Mouse (Mus musculus) cerebellum, postnatal 10 days (tissue): ENCODE results near the gene Myg1.
"Not testable (repeated sequence)": the region's sequence is repeated elsewhere in the genome, so short reads cannot be mapped to it uniquely, and the experiment has no call there.

ENCODE experiments used
- DNase-seq, 2 experiments: peaks; one replicate each; pipeline ENCODE4 v3.0.0; 2021; ENCODE audit warnings: mixed read lengths in 2 of 2

Gene Myg1

DNA sequence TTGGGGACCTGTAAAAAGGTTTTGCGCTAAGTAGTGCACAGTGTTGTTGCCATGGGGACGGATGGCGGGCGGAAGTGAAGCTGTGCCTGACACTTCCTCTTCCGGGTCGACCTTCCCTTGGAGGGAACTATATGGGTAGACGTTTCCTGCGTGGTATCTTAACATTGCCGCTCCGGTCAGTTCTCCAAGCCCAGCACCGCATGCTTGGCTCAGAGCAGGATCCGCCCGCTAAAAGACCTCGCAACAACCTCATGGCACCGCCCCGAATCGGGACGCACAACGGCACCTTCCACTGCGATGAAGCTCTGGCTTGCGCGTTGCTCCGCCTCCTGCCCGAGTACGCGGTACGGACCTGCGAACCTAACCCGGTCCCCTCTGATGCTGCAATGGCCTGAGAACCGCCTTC lies at the start of gene Myg1:
Gene Myg1 (plus strand): TSS at position 100 of the 406 bp plus-strand sequence.
- DNase-seq, result peak; percentile 88 to 89

DNA sequence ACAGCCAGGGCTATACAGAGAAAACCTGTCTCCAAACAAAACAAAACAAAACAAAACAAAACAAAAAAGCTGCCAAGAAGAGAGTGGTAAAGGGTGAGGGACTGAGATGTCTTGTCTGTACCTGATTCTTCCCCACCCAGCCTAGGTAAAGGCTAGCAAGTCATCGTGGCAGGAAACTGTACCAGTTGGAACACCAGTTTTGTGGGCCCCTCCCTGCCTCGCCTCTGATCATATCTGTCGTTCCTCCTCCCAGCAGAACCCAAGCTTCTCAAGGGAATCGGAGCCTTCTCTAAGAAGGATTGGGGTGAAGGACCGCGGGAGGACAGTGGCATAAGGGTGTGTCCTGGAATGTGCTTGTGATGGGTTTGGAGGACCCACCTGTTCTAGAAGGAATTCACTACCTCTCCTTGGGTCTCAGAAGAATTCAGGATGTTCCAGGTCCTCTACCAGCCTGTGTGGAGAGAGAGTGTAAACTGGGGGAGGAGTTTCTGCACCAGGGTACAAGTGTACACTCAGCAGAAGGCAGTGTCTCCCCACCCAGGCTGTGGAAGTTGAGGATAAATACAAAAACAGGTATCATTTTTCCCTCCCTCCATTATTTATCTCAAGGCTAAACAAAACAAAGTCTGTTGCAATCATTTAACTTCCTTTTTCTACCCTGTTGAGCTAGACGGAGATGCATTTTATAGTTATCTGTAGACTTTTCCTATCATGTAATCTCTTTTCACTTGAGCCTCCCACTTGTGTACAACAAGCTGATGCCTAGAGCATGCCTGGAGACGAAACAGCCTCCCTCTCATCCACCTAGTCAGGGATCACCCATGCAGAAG lies 48.8 kb upstream of the Myg1 start:
- DNase-seq, result no peak

DNA sequence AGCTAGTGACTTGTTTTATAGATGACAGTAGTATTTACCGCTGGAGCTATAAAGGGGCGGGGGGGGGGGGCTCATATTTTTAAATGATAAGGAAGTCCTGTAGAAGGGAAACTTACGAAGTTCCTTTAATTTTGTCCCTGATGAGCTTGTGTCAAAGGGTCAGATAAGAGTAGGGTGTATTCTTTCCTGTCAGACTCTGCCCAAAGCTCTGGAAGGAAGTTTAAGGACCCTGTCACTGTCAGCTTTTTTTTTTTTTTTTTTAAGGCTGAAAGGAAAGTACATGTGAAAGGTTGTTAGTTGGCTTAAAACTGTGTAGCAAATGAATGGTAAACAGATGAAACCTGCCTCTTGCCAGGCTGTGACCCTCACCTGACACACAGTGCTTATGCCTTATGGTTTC lies 47.9 kb upstream of the Myg1 start:
- DNase-seq, result no peak

DNA sequence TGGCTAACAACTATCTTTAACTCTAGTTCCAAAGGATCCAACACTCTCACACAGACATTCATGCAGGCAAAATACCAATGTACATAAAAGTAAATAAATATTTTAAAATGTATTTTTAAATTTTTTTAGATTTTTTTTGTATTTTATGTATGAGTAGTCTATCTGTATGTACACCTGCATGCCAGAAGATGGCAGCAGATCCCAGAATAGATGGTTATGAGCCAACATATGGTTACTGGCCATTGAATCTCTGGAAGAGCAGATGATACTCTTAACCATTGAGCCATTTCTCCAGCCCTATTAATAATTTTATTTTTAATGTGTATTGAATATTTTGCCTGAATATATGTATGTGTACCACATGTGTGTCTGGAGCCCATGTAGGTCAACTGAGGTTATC lies 44.1 kb upstream of the Myg1 start:
- peak; percentile 65 to 70 for DNase-seq

DNA sequence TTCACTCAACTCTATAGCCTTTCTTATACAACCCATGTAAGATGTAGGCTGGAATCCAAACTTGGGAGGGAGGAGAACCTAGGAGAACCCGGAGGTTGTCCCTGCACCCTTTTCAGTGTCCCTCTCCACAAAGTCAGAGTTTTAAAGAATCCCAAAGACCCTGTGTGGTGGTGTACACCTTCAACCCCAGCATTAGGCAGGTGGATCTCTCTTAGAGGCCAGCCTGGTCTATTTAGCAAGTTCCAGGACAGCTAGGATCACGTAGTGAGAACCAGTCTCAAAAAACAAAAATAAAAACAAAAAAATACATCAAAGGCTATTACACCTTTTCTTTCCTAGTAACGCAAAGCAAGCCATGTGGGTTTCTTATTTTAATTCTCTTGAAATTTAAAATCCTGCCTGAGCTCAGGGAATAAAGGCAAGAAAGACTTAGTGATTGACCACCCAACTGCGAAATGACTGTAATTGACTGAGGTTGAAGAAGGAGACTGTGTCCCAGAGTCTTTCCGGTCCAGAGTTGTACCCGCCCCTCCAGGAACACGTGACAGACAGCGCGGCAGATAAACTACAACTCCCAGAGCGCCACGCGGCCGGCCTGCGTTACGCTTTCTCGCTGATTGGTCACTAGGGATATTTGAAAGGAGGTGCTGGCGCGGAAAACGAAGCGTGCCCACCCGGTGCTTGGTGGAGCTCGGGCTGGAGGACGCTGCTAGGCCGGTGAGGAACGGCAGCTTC lies 35.7 kb upstream of the Myg1 start, which contains the start of gene Espl1:
Gene Espl1 (plus strand): TSS at position 634 of the 735 bp plus-strand sequence.
- peak; percentile 97 for DNase-seq

DNA sequence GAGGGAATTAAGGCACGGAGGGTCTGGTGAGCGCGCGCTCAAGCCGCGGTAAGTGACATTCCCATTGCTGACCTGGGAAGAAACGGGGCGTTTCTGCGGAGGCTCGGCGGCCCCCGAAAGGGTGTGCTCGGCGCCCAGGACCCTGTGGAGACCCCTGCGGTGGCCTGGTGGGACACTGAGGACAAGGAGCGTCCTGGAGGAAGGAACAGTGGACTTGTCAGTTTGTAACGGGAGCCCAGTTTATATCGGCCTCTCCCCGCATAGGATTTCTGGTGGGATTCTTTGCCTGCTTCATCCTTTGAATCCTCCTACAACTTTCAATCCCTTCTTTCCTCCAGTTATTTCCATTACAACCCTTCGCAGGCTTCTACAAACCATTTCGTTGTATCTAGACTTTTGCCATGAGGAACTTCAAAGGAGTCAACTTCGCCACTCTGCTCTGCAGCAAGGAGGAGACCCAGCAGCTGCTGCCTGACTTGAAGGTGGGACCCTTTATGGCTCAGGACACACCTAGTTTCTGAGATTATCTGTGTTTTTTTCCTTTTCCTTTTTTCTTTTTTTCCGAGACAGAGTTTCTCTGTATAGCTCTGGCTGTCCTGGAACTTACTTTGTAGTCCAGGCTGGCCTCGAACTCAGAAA lies 35.0 kb upstream of the Myg1 start:
- no peak for DNase-seq

DNA sequence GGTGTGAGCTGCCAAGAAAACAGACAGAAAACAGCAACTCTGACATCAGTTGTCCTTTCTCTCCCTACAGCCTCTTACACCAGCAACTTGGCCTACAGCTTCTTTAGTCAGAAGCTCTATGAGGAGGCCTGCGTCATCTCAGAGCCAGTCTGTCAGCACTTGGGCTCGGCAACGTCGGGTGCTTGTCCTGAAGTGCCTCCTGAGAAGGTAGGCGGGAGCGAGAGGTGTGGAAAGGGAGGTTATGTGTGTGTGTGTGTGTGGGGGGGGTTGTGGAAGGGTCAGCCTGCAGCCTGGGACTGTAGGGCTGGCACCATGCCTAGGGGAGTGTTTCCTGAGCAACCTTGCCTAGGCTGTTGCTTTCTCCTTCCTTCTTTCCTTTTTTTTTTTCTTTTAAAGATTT lies 29.0 kb upstream of the Myg1 start:
- DNase-seq, result no peak

DNA sequence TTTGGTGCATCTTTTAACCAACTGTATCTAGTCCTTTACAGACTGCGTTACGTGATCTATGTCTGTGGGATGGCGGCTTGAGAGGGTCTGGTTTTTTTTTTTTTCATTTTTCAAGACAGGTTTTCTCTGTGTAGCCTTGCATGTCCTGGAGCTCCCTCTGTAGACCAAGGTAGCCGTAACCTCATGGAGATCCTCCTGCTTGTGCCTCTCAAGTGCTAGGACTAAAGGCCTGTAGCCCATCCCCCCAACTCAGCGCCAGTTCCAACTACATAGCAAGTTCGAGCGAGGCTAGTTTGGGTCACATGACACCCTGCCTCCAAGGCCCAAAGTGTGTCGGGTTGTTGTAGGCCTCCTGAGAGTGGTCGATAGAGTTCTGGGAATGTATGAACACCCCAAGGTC lies 22.8 kb upstream of the Myg1 start:
- no peak for DNase-seq

DNA sequence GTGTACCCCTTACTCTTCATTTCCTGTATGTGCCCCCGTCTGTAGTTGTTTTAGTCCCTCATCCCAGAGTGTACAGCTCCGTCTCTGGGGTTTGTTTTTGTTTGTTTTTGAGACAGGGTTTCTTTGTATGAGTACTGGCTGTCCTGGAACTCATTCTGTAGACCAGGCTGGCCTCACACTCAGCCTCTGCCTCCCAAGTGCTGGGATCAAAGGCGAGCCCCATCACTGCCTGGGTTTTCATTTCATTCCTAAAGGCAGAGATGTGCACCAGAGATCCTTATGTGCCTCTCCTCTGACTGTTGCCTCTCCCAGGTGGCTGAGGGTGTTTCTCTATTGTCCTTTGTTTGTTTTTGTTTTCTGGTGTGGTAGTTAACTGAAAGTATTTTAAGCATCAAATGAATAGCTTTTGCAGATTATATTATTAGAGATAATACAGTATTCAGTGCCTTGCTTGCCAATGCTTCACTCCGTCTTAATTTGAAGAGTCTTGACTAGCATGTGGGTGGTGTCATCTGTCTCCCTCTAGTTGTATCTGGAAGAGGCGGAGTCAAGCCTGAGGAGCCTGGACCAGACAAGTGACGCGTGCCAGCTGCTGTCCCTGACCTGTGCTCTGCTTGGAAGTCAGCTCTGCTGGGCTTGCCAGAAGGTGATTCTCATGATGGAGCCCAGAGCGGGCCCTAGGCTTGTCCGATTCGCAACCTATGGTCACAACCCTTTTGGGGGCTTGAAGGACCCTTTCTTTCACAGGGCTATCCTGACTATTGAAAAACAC lies 21.2 kb upstream of the Myg1 start:
- no peak for DNase-seq

DNA sequence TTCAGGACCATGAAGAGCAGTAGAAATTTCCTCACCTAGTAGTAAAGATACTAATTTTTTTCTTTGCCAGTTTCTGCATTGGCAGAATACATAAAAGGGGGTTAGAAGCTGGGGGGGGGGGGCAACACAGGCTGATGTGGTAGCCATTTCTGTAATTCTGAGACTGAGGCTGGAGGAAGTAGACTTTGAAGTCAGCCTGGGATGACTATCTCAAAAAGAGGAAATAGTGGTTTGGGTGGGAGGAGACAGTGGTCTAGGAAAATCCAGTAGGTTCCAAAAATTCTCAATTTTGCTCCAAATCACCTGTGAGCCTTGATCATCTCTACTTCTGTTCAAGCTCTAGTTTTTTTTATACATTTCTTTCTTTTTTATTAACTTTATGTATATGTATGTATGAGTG lies 20.0 kb upstream of the Myg1 start:
- no peak for DNase-seq

DNA sequence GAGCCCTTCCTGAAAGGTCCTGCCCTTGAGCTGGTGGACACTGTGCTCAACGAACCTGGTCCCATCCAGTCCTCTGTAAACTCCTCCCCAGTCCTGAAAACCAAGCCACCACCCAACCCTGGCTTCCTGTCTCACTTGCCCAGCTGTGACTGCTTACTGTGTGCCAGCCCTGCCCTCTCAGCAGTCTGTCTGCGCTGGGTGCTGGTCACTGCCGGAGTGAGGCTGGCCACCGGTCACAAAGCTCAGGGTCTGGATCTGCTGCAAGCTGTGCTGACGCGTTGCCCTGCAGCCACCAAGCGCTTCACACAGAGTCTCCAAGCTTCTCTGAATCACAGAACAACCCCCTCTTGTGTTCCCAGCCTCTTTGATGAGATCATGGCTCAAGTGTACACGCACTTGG lies 16.2 kb upstream of the Myg1 start:
- no peak for DNase-seq

DNA sequence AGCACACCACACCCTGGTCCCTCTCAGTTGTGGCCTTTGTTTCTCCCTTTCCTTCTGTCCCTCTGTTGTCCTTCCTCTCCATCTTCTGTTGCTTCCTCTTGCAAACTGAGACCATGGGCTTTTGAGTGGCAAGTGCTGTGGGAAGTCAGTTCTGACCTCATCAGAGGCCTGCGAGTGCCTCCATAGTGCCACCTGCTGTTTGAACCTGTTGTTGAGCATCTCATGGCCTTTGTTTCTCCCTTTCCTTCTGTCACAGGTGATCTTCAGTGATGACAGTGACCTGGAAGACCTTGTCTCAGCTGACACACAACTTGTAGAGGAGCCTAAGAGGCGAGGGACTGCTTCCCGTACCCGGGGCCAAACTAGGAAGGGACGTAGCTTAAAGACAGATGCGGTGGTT lies 15.2 kb upstream of the Myg1 start:
- peak; percentile 73 to 78 for DNase-seq

DNA sequence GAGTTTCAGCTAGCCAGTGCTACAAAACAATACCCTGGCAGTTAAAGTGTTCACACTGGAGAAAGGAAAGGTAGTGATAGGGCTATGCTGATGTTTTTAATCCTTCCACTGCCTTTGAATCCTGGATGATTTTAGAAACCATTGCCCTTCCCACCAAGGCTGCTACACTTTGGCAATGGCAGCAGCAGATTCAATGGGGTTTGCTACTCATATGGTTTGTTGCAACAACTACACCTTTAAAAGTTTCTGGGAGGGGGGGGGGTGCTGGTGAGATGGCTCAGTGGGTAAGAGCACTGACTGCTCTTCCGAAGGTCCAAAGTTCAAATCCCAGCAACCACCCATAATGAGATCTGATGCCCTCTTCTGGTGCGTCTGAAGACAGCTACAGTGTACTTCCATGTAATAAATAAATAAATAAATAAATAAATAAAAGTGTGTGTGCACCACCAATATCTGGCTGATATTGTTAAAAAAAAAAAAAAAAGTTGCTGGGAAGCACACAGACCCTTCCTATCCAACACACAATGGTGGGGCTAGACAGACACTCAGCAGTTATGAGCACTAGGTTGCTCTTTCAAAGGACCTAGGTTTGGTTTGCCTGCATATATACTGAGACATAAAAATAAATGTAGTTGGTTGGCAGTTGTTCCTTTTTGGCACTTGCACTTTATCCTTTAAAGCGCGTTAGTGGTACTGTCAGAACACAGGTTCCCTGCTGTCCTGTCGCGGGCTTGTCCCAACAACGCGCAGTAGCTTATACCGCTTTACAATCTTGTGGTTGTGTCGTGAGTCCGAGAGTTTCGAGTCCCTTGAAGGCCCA lies 6.6 kb upstream of the Myg1 start:
- DNase-seq, result peak in 1 of 2 experiments; percentile 24

DNA sequence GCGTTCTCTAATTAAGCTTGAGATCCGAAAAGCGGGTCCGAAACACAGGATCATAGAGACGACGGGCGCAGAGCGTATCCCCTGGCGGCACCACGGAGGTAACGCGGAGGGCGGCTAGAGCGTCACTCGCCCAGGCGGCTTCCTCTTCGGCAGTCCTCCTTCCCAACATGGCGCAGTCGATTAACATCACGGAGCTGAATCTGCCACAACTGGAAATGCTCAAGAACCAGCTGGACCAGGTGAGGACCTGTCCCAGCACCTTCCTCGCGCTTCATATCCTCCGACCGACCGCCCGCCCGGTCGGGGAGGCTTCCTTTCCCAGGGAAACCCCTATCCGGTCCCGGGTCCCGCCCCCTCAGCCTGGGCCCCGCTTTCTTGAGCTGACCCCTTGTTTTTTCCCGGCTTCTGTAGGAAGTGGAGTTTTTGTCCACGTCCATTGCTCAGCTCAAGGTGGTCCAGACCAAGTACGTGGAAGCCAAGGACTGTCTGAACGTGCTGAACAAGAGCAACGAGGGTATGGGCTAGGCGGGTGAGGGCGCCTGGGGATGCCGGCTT lies 5.4 kb upstream of the Myg1 start, which contains the start of gene Pfdn5:
Gene Pfdn5 (plus strand): TSS at position 95 of the 555 bp plus-strand sequence.
- DNase-seq, result peak; percentile 87 to 92

DNA sequence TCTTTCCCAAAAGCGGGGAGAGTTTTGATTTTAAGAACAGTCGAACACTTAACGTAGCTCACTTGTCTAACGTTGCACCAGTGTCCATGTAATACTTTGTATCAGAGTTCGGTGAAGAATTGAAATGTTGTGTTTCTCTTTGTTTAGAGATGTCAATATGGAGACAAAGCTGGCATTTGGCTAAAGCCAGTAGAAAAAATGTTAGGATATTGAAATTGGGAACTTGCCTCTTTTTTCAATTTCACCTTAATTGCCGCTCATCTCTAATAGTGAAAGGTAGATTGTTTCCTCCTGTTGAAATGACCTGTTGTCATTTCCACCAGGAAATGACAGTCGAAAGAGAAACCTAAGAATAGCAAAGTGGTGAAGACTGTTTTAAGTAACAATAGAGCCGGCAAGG lies 4.6 kb upstream of the Myg1 start:
- DNase-seq, result no peak

DNA sequence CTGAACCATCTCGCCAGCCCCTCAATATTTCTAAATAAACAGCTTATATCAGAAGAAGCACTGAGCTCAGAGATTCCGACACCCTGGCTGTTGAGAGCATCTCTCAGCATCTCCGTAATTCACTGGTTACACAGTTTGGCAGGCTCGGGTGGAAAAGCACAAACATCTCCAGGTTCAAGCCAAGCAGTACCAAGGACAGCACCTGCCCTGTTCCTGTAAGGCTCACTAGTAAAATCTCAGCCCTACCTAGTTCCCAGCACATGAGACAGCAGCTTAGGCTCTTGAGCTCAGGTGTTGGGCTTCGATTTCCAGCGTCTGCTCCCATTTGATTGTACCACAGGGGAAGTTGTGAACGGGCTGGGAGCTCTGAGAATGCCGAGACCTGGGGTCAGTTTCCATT lies 3.7 kb downstream of the Myg1 start:
- no peak for DNase-seq

DNA sequence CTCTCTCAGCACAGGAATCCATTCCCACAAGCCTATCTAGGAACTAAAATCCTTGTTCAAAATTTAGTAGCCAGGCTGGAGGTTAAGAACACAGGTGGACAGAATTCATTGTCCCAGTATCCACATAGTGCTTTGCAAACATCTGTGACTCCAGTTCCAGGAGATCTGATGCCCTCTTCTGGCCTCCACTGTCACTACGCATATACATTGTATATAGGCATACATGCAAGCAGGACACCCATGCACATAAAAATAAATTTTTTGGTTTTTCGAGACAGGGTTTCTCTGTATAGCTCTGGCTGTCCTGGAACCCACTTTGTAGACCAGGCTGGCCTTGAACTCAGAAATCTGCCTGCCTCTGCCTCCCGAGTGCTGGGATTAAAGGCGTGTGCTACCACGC lies 4.4 kb downstream of the Myg1 start:
- not testable (repeated sequence) for DNase-seq

DNA sequence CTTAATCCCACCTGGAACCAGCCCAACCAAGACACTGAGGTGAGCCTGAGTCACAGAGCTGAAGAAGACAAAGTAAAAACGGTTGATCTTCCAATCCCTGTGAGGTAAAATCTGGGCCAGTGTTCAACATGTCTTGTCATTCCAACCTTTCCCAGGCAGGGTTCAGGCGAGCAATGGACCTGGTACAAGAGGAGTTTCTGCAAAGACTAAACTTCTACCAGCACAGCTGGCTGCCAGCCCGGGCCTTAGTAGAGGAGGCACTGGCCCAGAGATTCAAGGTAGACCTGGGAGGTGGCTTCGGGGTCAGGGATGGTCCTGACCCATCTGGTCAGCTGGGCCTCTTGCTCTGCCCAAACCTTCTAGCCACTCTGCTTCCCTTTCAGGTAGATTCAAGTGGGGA lies 5.4 kb downstream of the Myg1 start:
- DNase-seq, result no peak

DNA sequence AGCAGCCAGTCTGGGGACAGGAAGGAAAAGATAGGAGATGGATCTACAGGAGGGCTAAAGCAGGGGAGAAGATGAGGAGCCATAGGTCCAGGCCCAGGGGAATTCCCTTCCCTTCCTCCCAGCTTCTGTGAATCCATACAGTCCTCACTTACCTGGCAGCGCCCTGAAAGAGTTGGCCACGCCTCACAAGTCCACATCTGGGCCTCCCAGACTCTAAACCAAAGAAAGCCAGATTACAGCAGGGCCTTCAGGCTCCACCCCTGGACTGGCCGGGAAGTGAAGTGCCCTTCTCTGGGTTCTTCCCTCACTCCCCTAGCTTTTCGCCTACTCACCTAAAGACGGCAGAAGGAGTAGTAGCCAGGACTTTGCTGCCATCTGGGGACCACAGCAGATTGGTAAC lies 8.1 kb downstream of the Myg1 start:
- DNase-seq, result no peak

DNA sequence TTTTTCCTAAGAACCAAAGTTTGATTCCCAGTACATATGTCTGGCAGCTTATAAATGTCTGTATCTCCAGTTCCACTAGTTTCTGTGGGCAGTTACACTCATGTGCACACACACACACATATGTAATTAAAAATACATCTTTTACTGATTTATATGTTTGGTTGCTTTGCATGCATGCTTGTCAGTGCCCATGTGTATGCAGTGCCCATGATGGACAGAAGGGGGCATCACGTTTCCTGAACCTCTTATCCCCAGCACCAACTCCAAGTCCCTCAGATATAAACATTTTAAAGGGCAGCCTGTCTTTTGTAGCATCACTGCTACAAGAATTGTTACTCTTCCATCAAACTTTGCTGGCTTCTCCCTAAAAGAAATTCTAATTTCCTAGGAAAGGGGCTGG lies 10.1 kb downstream of the Myg1 start:
- peak; percentile 48 to 63 for DNase-seq

DNA sequence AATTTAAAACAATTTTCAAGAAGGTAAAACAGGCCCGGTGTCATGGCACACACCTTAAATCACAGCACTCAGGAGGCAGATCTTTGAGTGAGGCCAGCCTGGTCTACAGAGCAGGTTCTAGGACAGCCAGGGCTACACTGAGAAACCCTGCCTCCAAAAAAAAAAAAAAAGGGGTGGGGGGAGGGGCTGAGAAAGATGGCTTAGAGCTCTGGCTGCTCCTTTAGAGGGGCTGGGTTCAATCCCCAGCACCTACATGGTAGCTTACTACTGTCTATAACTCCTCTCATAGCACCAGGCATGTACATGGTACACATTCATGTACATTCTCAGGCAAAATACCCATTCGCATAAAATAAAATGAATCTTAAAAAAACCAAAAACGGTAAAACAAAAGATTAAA lies 13.0 kb downstream of the Myg1 start:
- DNase-seq, result no peak

DNA sequence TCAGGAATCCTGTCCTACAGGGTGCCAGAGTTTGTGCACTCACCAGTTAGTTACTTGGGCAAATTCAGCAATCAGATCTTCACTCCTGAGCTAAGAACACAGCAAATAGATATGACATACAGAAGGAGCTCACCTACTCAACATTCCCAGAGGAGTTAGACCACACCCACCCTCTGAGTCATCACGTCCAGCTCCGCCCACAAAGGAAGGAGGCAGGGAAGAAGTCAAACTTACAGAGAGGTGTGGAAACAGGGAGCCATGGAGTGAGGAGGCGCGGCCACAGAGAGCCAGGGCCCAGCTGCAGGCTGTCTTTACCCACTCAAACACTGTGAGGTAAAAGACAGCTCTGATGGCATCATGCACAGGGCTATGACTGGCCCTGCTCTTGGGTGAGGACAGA lies 14.9 kb downstream of the Myg1 start:
- DNase-seq, result no peak
